Mouse (Mus musculus) C2C12 (cell line): ENCODE measurements around the gene Camta1. TPM values are rescaled to one million over a fixed set of nuclear protein-coding genes. Genes with fewer than 3 reads are reported as not detected.

Experiments
- H3K27me3 ChIP-seq: one replicate; pipeline ENCODE4 v1.6.1; 2011; ENCODE audit not compliant: control insufficient read depth, insufficient read depth, insufficient read length
- H3K36me3 ChIP-seq: one replicate; pipeline ENCODE4 v1.6.1; 2011; ENCODE audit not compliant: control insufficient read depth, insufficient read depth
- H3K4me3 ChIP-seq: one replicate; pipeline ENCODE4 v1.5.1; 2011; ENCODE audit warnings: mild to moderate bottlenecking, control low read depth; ENCODE audit not compliant: poor library complexity, insufficient read depth, severe bottlenecking
- H3K79me2 ChIP-seq: one replicate; pipeline ENCODE4 v1.6.1; 2011; ENCODE audit not compliant: control insufficient read depth, insufficient read depth
- H3K79me3 ChIP-seq: one replicate; pipeline ENCODE4 v1.6.1; 2011; ENCODE audit warnings: low read depth, control low read depth
- H3ac ChIP-seq: one replicate; pipeline ENCODE3; 2011; ENCODE audit warnings: low read depth; ENCODE audit not compliant: control insufficient read depth, insufficient read length
- CEBPB ChIP-seq: IDR thresholded peaks from one replicate; pipeline ENCODE4 v1.6.1; 2011; ENCODE audit warnings: low read depth, mild to moderate bottlenecking, control low read depth, moderate library complexity
- CTCF ChIP-seq: IDR thresholded peaks from one replicate; pipeline ENCODE4 v1.5.1; 2011; ENCODE audit not compliant: control insufficient read depth, insufficient read depth, insufficient read length
- FOSL1 ChIP-seq: IDR thresholded peaks from one replicate; pipeline ENCODE4 v1.8.0; 2011; ENCODE audit warnings: mild to moderate bottlenecking, low read length; ENCODE audit not compliant: poor library complexity, insufficient read depth, severe bottlenecking
- MAX ChIP-seq: IDR thresholded peaks from one replicate; pipeline ENCODE4 v1.6.1; 2011; ENCODE audit warnings: mild to moderate bottlenecking, control low read depth
- MYOD1 ChIP-seq: IDR thresholded peaks from one replicate; pipeline ENCODE4 v1.6.1; 2011; ENCODE audit warnings: low read depth; ENCODE audit not compliant: control insufficient read depth, insufficient read length
- MYOG ChIP-seq: IDR thresholded peaks from one replicate; pipeline ENCODE4 v1.6.1; 2011; ENCODE audit not compliant: control insufficient read depth, insufficient read length; ENCODE audit errors: extremely low read depth
- USF1 ChIP-seq: IDR thresholded peaks from one replicate; pipeline ENCODE4 v1.6.1; 2011; ENCODE audit warnings: low read depth, mild to moderate bottlenecking, control low read depth, moderate library complexity
- polyA plus RNA-seq: library from polyadenylated mRNA; unstranded; fragments of >200 nt; fragmentation: generic; extraction: Trizol; gene quantifications from one replicate; pipeline ENCODE4 v1.2.1, GENCODE M21; 2012; ENCODE audit warnings: missing spikeins

The Camta1 gene
- polyA plus RNA-seq, 1 experiment: 21.7 TPM

DNA sequence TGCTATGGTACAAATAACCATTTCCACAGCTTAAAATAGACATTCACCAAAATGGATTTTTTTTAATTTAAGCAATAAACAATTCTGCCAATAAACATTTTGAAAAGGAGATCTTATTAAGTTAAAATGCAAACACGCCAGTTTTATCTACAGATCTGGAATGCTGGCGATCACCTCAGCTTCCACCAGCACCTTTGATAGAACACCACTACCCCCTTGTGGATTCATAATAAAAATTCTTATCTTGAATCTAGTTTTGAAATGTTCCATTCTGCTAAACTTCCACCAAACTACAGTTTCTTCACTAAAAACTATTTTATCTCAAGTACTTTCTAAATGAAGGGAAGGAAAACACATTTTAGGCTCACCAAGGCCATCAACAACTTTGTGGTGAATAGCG, 7.7 kb downstream of the Camta1 start:
- peaks cover 3% of the 10 kb centered on the region for H3K79me3 ChIP-seq

DNA sequence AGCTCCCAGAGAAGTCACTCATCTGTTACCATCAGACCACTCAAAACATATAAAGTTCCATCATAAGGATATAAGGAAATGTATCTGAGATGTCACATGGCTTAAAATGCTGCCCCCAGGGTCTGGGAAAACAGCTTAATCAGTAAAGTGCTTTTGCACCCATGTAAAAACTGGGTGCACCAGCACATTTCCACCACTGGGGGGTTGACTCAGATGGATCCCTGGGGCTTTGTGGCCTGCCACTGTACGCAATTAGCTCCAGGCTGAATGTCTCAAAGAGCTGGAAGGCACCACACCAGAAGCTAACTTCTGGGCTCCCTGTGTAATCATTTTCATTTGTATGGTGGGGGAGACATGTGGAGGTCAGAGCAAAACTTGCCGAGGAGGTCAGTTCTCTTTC, 10.5 kb downstream of the Camta1 start:
- Histone ChIP-seq H3K79me2 (peaks cover 18% of the 10 kb centered on the region), H3K27me3 (no peaks in the 10 kb centered on the region), H3ac (no peak overlapping the region), H3K4me3 (no peak overlapping the region), H3K79me3 (peaks cover 3% of the 10 kb centered on the region), H3K36me3 (no peaks in the 10 kb centered on the region)
- TF ChIP-seq MAX (no peak), CEBPB (no peak), USF1 (no peak), CTCF (no peak), FOSL1 (no peak), MYOD1 (no peak), MYOG (no peak)

More for the DNA sequence above, 7.7 kb downstream of the Camta1 start:
- TF ChIP-seq MYOG: no peak
- no peak for TF ChIP-seq CEBPB
- TF ChIP-seq MAX: no peak
- TF ChIP-seq MYOD1: no peak
- no peak for TF ChIP-seq FOSL1
- TF ChIP-seq USF1: no peak
- TF ChIP-seq CTCF: no peak
- no peak overlapping the region for H3ac ChIP-seq
- peaks cover 14% of the 10 kb centered on the region for H3K79me2 ChIP-seq
- no peaks in the 10 kb centered on the region for H3K36me3 ChIP-seq
- no peaks in the 10 kb centered on the region for H3K27me3 ChIP-seq
- no peak overlapping the region for H3K4me3 ChIP-seq

DNA sequence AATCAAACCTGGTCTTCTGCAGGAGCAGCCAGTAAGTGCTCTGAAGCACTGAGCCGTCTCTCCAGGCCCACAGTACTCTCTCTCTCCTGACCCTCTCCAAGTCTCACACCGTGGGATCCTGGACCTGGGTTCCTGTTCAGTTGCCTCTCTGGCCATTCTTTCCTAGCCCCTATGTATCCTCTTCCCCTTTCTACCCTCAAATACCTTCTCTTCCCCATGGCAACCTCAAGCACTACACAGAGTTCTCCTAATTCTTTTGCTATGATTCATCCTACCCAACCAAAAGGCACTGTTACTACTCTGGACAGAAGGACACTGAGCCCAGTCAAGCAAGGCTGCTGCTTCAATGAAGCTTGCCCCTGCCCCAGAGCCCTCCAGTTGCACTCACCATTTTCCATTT, 19.1 kb downstream of the Camta1 start:
- no peak for TF ChIP-seq CTCF
- no peak for TF ChIP-seq MAX
- TF ChIP-seq MYOD1: no peak
- no peak for TF ChIP-seq USF1
- no peak for TF ChIP-seq CEBPB
- no peak for TF ChIP-seq MYOG
- H3K36me3 ChIP-seq: no peaks in the 10 kb centered on the region
- H3K4me3 ChIP-seq: no peak overlapping the region
- H3ac ChIP-seq: no peak overlapping the region
- no peaks in the 10 kb centered on the region for H3K27me3 ChIP-seq
- peaks cover 1% of the 10 kb centered on the region for H3K79me3 ChIP-seq
- peaks cover 4% of the 10 kb centered on the region for H3K79me2 ChIP-seq

DNA sequence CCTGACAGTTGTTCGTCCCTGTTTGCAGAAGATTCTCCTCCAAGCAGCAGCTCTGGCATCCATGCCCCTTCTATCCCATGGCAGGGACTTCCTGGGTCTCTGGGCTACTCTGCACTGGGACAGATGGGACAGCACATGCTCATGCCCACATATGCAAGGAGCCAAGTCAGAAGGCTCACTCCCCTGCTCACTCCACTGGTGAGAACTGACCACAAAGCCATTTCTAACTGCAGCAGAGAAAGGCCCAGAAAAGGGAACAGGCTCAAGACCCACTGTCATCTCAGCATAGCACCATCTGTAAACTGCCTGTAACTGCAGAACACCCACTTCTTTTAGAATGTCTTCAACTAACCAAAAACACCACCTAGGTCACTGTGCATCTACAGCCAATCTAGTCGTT, 23.2 kb downstream of the Camta1 start:
- TF ChIP-seq FOSL1 (no peak), MYOD1 (no peak), MAX (no peak), USF1 (no peak), CEBPB (no peak), CTCF (no peak), MYOG (no peak)
- Histone ChIP-seq H3K4me3 (no peak overlapping the region), H3K36me3 (no peaks in the 10 kb centered on the region), H3K27me3 (no peaks in the 10 kb centered on the region), H3ac (no peak overlapping the region), H3K79me3 (peaks cover 1% of the 10 kb centered on the region), H3K79me2 (no peaks in the 10 kb centered on the region)

DNA sequence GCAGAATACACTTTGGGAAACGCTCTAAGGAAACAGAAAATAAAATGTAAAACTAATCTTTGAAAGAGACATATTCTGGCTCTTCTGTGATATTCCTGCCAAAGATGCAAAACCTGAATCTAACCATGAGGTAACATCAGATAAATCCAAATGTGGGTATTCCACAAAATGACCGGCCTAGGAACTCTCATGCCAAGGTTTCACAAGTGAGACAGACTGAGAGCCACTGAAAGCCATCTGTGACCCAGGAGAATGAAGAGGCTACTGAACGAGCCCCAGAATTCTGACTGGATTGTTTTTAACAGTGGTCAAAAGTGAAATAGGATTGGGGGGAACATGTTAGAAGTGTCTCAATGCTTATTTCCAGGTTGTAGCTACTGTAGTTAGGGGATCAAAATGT, 25.8 kb downstream of the Camta1 start:
- Histone ChIP-seq H3K4me3 (no peak overlapping the region), H3K79me2 (no peaks in the 10 kb centered on the region), H3K79me3 (peaks cover 1% of the 10 kb centered on the region), H3K36me3 (no peaks in the 10 kb centered on the region), H3ac (no peak overlapping the region), H3K27me3 (no peaks in the 10 kb centered on the region)
- TF ChIP-seq USF1: no peak
- TF ChIP-seq MYOG: no peak
- no peak for TF ChIP-seq MYOD1
- no peak for TF ChIP-seq MAX
- no peak for TF ChIP-seq CTCF
- no peak for TF ChIP-seq CEBPB
- no peak for TF ChIP-seq FOSL1

DNA sequence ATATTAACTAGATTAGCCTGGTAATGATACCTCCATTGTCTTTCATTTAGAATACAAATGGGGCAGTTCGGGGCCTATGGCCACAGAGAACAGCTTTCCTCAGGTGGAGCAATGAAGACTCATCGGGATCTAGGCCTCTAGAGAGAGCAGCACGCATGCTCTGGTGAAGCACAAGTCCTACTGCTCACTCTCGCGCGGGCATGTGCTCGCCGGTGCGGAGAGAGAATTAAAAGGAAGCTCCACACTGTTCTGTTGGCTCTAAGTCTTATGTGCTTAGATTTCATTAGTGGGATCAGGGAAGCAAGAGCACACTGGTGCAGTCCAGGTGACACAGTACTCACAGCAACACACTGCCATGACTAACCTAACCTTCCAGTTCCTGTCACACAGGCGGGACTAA, 27.1 kb downstream of the Camta1 start:
- Histone ChIP-seq H3ac (no peak overlapping the region), H3K79me2 (no peaks in the 10 kb centered on the region), H3K4me3 (no peak overlapping the region), H3K36me3 (no peaks in the 10 kb centered on the region), H3K79me3 (peaks cover 1% of the 10 kb centered on the region), H3K27me3 (no peaks in the 10 kb centered on the region)
- TF ChIP-seq FOSL1 (no peak), CTCF (no peak), MYOG (no peak), CEBPB (no peak), MAX (no peak), MYOD1 (no peak), USF1 (no peak)
